Mouse (Mus musculus) natural killer cell, adult 2 months (primary cell): ENCODE measurements at regions not wholly inside any gene's neighbourhood (a gene's known extent, or its start where the extent isn't known, plus 50 kb on each side); places are given as distances from the start of the nearest gene placed in this dataset.

Source experiments
- DNase-seq, 2 experiments: peaks; one replicate each; pipeline ENCODE4 v3.0.0; 2022; ENCODE audit warnings: low spot score in 2 of 2

DNA sequence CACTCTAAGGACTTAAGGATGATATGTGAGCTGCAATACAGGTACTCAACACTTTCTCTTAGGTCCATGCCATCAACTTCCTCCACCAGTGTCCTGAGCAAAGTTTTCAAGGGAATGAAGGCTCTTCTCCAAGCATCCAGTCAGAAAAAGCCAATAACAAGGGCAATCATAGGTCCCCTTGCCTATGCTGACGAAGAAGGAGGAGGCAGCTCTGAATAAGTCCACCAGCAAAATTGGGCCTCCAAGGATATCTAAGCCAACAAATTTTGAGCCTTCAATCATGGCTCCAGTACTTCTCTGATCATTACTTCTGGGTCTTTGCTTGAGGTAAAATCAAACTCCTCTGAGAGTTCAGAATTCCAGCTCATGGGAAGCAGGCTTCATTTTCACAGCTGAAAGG is 293.1 kb downstream of the Snurf start:
- peak; percentile 3 to 12 for DNase-seq
